Mouse (Mus musculus): ENCODE data around the gene Itsn1. TPM values are rescaled to one million over a fixed set of nuclear protein-coding genes. Genes with fewer than 3 reads are reported as not detected.

Gene Itsn1
- polyA plus RNA-seq, 1 experiment from 2014 or later, result 23.3 TPM

- no peak overlapping the region for H3K4me2 ChIP-seq (replicated peaks)
- no peak overlapping the region for H3K9ac ChIP-seq
- no peaks in the 10 kb centered on the region for H3K36me3 ChIP-seq
- H3K4me1 ChIP-seq, result no peaks in the 10 kb centered on the region
- 47% methylated on average over 10 of the region's 10 CpGs for WGBS
- ATAC-seq (ENCODE audit: insufficient number of reproducible peaks, low FRiP score, low TSS enrichment, low read depth), result 0 out of 2 replicates have a peak, but pooled peaks have one; percentile 21
- H3K9me3 ChIP-seq (replicated peaks), result no peaks in the 10 kb centered on the region
- no peak overlapping the region for H3K4me3 ChIP-seq (replicated peaks)
- no peak overlapping the region for H3K27ac ChIP-seq (replicated peaks)
- H3K27me3 ChIP-seq, result no peaks in the 10 kb centered on the region
Observed at GRCm38 (mm10) chr16:91936340-91937030, 207.4 kb downstream of the Itsn1 start.

- Histone ChIP-seq H3K9me3 (replicated peaks) (no peaks in the 10 kb centered on the region), H3K27ac (replicated peaks) (no peak overlapping the region), H3K9ac (no peak overlapping the region), H3K4me1 (no peaks in the 10 kb centered on the region), H3K36me3 (no peaks in the 10 kb centered on the region), H3K4me3 (replicated peaks) (no peak overlapping the region), H3K4me2 (replicated peaks) (no peak overlapping the region), H3K27me3 (no peaks in the 10 kb centered on the region)
- ATAC-seq (ENCODE audit: insufficient number of reproducible peaks, low FRiP score, low TSS enrichment, low read depth), result no peak
- WGBS, result 89% methylated on average over 11 of the region's 11 CpGs
Observed at GRCm38 (mm10) chr16:91937281-91937680, 208.2 kb downstream of the Itsn1 start.

GRCm38 (mm10) chr16:91938141-91938540 is 209.1 kb downstream of the Itsn1 start:
- 80% methylated on average over 5 of the region's 5 CpGs for WGBS
- no peaks in the 10 kb centered on the region for H3K36me3 ChIP-seq
- H3K9ac ChIP-seq, result no peak overlapping the region
- no peaks in the 10 kb centered on the region for H3K27me3 ChIP-seq
- no peak overlapping the region for H3K27ac ChIP-seq (replicated peaks)
- no peak overlapping the region for H3K4me3 ChIP-seq (replicated peaks)
- no peak for ATAC-seq (ENCODE audit: insufficient number of reproducible peaks, low FRiP score, low TSS enrichment, low read depth)
- H3K4me1 ChIP-seq, result no peaks in the 10 kb centered on the region
- no peaks in the 10 kb centered on the region for H3K9me3 ChIP-seq (replicated peaks)
- no peak overlapping the region for H3K4me2 ChIP-seq (replicated peaks)

GRCm38 (mm10) chr16:91940726-91941125 is 211.6 kb downstream of the Itsn1 start:
- WGBS, result 62% methylated on average over 6 of the region's 6 CpGs
- no peak for ATAC-seq (ENCODE audit: insufficient number of reproducible peaks, low FRiP score, low TSS enrichment, low read depth)
- no peak overlapping the region for H3K4me2 ChIP-seq (replicated peaks)

GRCm38 (mm10) chr16:91942201-91942600 is 213.1 kb downstream of the Itsn1 start:
- H3K27ac ChIP-seq (replicated peaks), result no peak overlapping the region
- 77% methylated on average over 14 of the region's 14 CpGs for WGBS
- no peaks in the 10 kb centered on the region for H3K27me3 ChIP-seq
- no peaks in the 10 kb centered on the region for H3K36me3 ChIP-seq
- H3K9ac ChIP-seq, result no peak overlapping the region
- ATAC-seq (ENCODE audit: insufficient number of reproducible peaks, low FRiP score, low TSS enrichment, low read depth), result no peak
- H3K9me3 ChIP-seq (replicated peaks), result no peaks in the 10 kb centered on the region
- no peak overlapping the region for H3K4me2 ChIP-seq (replicated peaks)
- H3K4me3 ChIP-seq (replicated peaks), result no peak overlapping the region
- H3K4me1 ChIP-seq, result no peaks in the 10 kb centered on the region

More at GRCm38 (mm10) chr16:91940726-91941125, 211.6 kb downstream of the Itsn1 start:
- Histone ChIP-seq H3K27me3 (no peaks in the 10 kb centered on the region), H3K4me3 (replicated peaks) (no peak overlapping the region), H3K9ac (no peak overlapping the region), H3K4me1 (no peaks in the 10 kb centered on the region), H3K27ac (replicated peaks) (no peak overlapping the region), H3K9me3 (replicated peaks) (no peaks in the 10 kb centered on the region), H3K36me3 (no peaks in the 10 kb centered on the region)

GRCm38 (mm10) chr16:91946261-91946660 is 217.2 kb downstream of the Itsn1 start:
- Histone ChIP-seq H3K27ac (replicated peaks) (no peak overlapping the region), H3K4me3 (replicated peaks) (no peak overlapping the region), H3K4me1 (no peaks in the 10 kb centered on the region), H3K4me2 (replicated peaks) (no peak overlapping the region), H3K36me3 (no peaks in the 10 kb centered on the region), H3K9ac (no peak overlapping the region), H3K9me3 (replicated peaks) (no peaks in the 10 kb centered on the region), H3K27me3 (no peaks in the 10 kb centered on the region)
- no peak for ATAC-seq (ENCODE audit: insufficient number of reproducible peaks, low FRiP score, low TSS enrichment, low read depth)
- WGBS, result 82% methylated on average over 10 of the region's 10 CpGs

GRCm38 (mm10) chr16:91947093-91947492 is 218.0 kb downstream of the Itsn1 start:
- no peak overlapping the region for H3K27ac ChIP-seq (replicated peaks)
- no peak for ATAC-seq (ENCODE audit: insufficient number of reproducible peaks, low FRiP score, low TSS enrichment, low read depth)
- H3K36me3 ChIP-seq, result no peaks in the 10 kb centered on the region
- no peak overlapping the region for H3K4me2 ChIP-seq (replicated peaks)
- no peaks in the 10 kb centered on the region for H3K4me1 ChIP-seq
- WGBS, result 79% methylated on average over 11 of the region's 11 CpGs
- no peaks in the 10 kb centered on the region for H3K9me3 ChIP-seq (replicated peaks)
- H3K4me3 ChIP-seq (replicated peaks), result no peak overlapping the region
- H3K27me3 ChIP-seq, result no peaks in the 10 kb centered on the region
- no peak overlapping the region for H3K9ac ChIP-seq

- WGBS, result 89% methylated on average over 4 of the region's 4 CpGs
- no peak overlapping the region for H3K9ac ChIP-seq
- H3K9me3 ChIP-seq (replicated peaks), result no peaks in the 10 kb centered on the region
- no peak overlapping the region for H3K4me2 ChIP-seq (replicated peaks)
- no peaks in the 10 kb centered on the region for H3K36me3 ChIP-seq
- no peaks in the 10 kb centered on the region for H3K4me1 ChIP-seq
- no peak overlapping the region for H3K27ac ChIP-seq (replicated peaks)
- no peak overlapping the region for H3K4me3 ChIP-seq (replicated peaks)
- H3K27me3 ChIP-seq, result no peaks in the 10 kb centered on the region
- ATAC-seq (ENCODE audit: insufficient number of reproducible peaks, low FRiP score, low TSS enrichment, low read depth), result no peak
Observed at GRCm38 (mm10) chr16:91953967-91954366, 224.9 kb downstream of the Itsn1 start.

- no peaks in the 10 kb centered on the region for H3K27me3 ChIP-seq
Observed at GRCm38 (mm10) chr16:91954766-91955165, 225.7 kb downstream of the Itsn1 start.

GRCm38 (mm10) chr16:91962204-91962893 is 233.3 kb downstream of the Itsn1 start:
- Histone ChIP-seq H3K27me3 (no peaks in the 10 kb centered on the region), H3K4me1 (peaks cover 7% of the 10 kb centered on the region), H3K36me3 (no peaks in the 10 kb centered on the region), H3K4me3 (replicated peaks) (no peak overlapping the region), H3K9me3 (replicated peaks) (no peaks in the 10 kb centered on the region), H3K27ac (replicated peaks) (0 out of 2 replicates have a peak overlapping the region, but pooled peaks have one; percentile 12), H3K4me2 (replicated peaks) (peak overlapping the region; percentile 17; the same call in 1 of the 2 replicates), H3K9ac (no peak overlapping the region)
- no peak; the same call in 1 of the 2 replicates for ATAC-seq (ENCODE audit: insufficient number of reproducible peaks, low FRiP score, low TSS enrichment, low read depth)
- 13% methylated on average over 9 of the region's 9 CpGs for WGBS

More at GRCm38 (mm10) chr16:91954766-91955165, 225.7 kb downstream of the Itsn1 start:
- no peak overlapping the region for H3K4me3 ChIP-seq (replicated peaks)
- no peaks in the 10 kb centered on the region for H3K4me1 ChIP-seq
- no peak overlapping the region for H3K27ac ChIP-seq (replicated peaks)
- no peak overlapping the region for H3K4me2 ChIP-seq (replicated peaks)
- WGBS, result 88% methylated on average over 8 of the region's 8 CpGs
- no peaks in the 10 kb centered on the region for H3K9me3 ChIP-seq (replicated peaks)
- no peak for ATAC-seq (ENCODE audit: insufficient number of reproducible peaks, low FRiP score, low TSS enrichment, low read depth)
- H3K9ac ChIP-seq, result no peak overlapping the region
- H3K36me3 ChIP-seq, result no peaks in the 10 kb centered on the region

- Histone ChIP-seq H3K4me3 (replicated peaks) (no peak overlapping the region), H3K36me3 (no peaks in the 10 kb centered on the region), H3K27ac (replicated peaks) (no peak overlapping the region), H3K27me3 (no peaks in the 10 kb centered on the region), H3K4me1 (peaks cover 7% of the 10 kb centered on the region), H3K4me2 (replicated peaks) (no peak overlapping the region), H3K9ac (no peak overlapping the region), H3K9me3 (replicated peaks) (no peaks in the 10 kb centered on the region)
- 56% methylated on average over 14 of the region's 14 CpGs for WGBS
- ATAC-seq (ENCODE audit: insufficient number of reproducible peaks, low FRiP score, low TSS enrichment, low read depth), result no peak
Observed at GRCm38 (mm10) chr16:91962894-91963555, 233.9 kb downstream of the Itsn1 start.
